Mouse (Mus musculus) adrenal gland, adult 2 months (tissue): ENCODE measurements around the gene Cntn4. TPM values are rescaled to one million over a fixed set of nuclear protein-coding genes. Genes with fewer than 3 reads are reported as not detected.
"Not testable (repeated sequence)": the region's sequence is repeated elsewhere in the genome, so short reads cannot be mapped to it uniquely, and the experiment has no call there.

ENCODE experiments used
- DNase-seq: peaks from one replicate; pipeline ENCODE4 v3.0.0; 2021
- polyA plus RNA-seq: library from polyadenylated mRNA; depleted of rRNA; stranded (reverse); fragments of >200 nt; gene quantifications from 2 replicates; pipeline ENCODE4 v1.2.3, GENCODE M21; 2012
- total RNA-seq, 2 experiments: library from RNA; stranded (reverse); gene quantifications; 2 replicates each; pipeline ENCODE4 v1.2.3; 2021

Cntn4 gene
- total and polyA plus RNA-seq, 3 experiments: 0.21 to 0.43 TPM; not detected in 1

GRCm38 (mm10) chr6:106329636-106330035 is 652.2 kb downstream of the Cntn4 start:
- peak; percentile 25 for DNase-seq

- no peak for DNase-seq
Measured at GRCm38 (mm10) chr6:106332466-106332865, 655.0 kb downstream of the Cntn4 start.

- no peak for DNase-seq
Measured at GRCm38 (mm10) chr6:106332933-106333332, 655.5 kb downstream of the Cntn4 start.

- no peak for DNase-seq
Measured at GRCm38 (mm10) chr6:106335066-106335465, 657.6 kb downstream of the Cntn4 start.

GRCm38 (mm10) chr6:106336805-106337204 is 659.3 kb downstream of the Cntn4 start:
- no peak for DNase-seq

GRCm38 (mm10) chr6:106337829-106338228 is 660.4 kb downstream of the Cntn4 start:
- no peak for DNase-seq

- no peak for DNase-seq
Measured at GRCm38 (mm10) chr6:106341114-106341513, 663.7 kb downstream of the Cntn4 start.

- DNase-seq: no peak
Measured at GRCm38 (mm10) chr6:106350072-106350471, 672.6 kb downstream of the Cntn4 start.

GRCm38 (mm10) chr6:106351389-106351788 is 673.9 kb downstream of the Cntn4 start:
- DNase-seq: no peak

GRCm38 (mm10) chr6:106358801-106359200 is 681.3 kb downstream of the Cntn4 start:
- DNase-seq: not testable (repeated sequence)

GRCm38 (mm10) chr6:106381288-106382025 is 704.0 kb downstream of the Cntn4 start:
- DNase-seq: no peak

GRCm38 (mm10) chr6:106387833-106388406 is 710.5 kb downstream of the Cntn4 start:
- no peak for DNase-seq

- DNase-seq: no peak
Measured at GRCm38 (mm10) chr6:106408014-106408413, 730.6 kb downstream of the Cntn4 start.

GRCm38 (mm10) chr6:106408634-106409033 is 731.2 kb downstream of the Cntn4 start:
- no peak for DNase-seq

- DNase-seq: no peak
Measured at GRCm38 (mm10) chr6:106422947-106423346, 745.5 kb downstream of the Cntn4 start.

GRCm38 (mm10) chr6:106423471-106423870 is 746.0 kb downstream of the Cntn4 start:
- DNase-seq: no peak

GRCm38 (mm10) chr6:106426615-106427014 is 749.2 kb downstream of the Cntn4 start:
- no peak for DNase-seq

GRCm38 (mm10) chr6:106431466-106431865 is 754.0 kb downstream of the Cntn4 start:
- DNase-seq: no peak

- DNase-seq: no peak
Measured at GRCm38 (mm10) chr6:106440786-106441185, 763.3 kb downstream of the Cntn4 start.

GRCm38 (mm10) chr6:106441246-106441645 is 763.8 kb downstream of the Cntn4 start:
- DNase-seq: no peak

GRCm38 (mm10) chr6:106454131-106454838 is 776.8 kb downstream of the Cntn4 start:
- DNase-seq: no peak

GRCm38 (mm10) chr6:106455616-106456015 is 778.2 kb downstream of the Cntn4 start:
- no peak for DNase-seq

GRCm38 (mm10) chr6:106458166-106458565 is 780.7 kb downstream of the Cntn4 start:
- DNase-seq: no peak
